Mouse (Mus musculus): ENCODE measurements around the gene Th. TPM values are rescaled to one million over a fixed set of nuclear protein-coding genes. Genes with fewer than 3 reads are reported as not detected.

The Th gene
- not detected in 2 replicates for polyA plus RNA-seq (2012; ENCODE audit: insufficient read depth, low replicate concordance)

- Histone ChIP-seq H3K4me3 (replicated peaks) (no peak within 1 kb of the TSS), H3K4me1 (peaks cover 13% of the 10 kb centered on the region), H3K36me3 (replicated peaks; ENCODE audit: low read length) (no peaks in the 10 kb centered on the region), H3K9me3 (no peaks in the 10 kb centered on the region), H3K27me3 (replicated peaks) (peaks cover 92% of the 10 kb centered on the region)
- TF ChIP-seq GATA1 (IDR thresholded peaks at IDR 0.05; ENCODE audit: borderline replicate concordance, low read length) (no peak), FLI1 (IDR thresholded peaks at IDR 0.05; ENCODE audit: low read length) (no peak)
Measured at GRCm38 (mm10) chr7:142931028-142931427, at the start of gene Th. Th (minus strand) TSS chr7:142931128.

GRCm38 (mm10) chr7:142968809-142969511 is 38.0 kb upstream of the Th start, which contains the start of gene Ascl2:
Ascl2 (minus strand) TSS chr7:142969264.
- no peaks in the 10 kb centered on the region for H3K36me3 ChIP-seq (replicated peaks; ENCODE audit: low read length)
- H3K4me3 ChIP-seq (replicated peaks): peak within 1 kb of the TSS; percentile 90
- H3K9me3 ChIP-seq: no peaks in the 10 kb centered on the region
- H3K4me1 ChIP-seq: peaks cover 44% of the 10 kb centered on the region
- peaks cover 90% of the 10 kb centered on the region for H3K27me3 ChIP-seq (replicated peaks)
- TF ChIP-seq GATA1 (IDR thresholded peaks at IDR 0.05; ENCODE audit: borderline replicate concordance, low read length): no peak
- no peak for TF ChIP-seq FLI1 (IDR thresholded peaks at IDR 0.05; ENCODE audit: low read length)

- Histone ChIP-seq H3K4me1 (peaks cover 44% of the 10 kb centered on the region), H3K9me3 (no peaks in the 10 kb centered on the region), H3K36me3 (replicated peaks; ENCODE audit: low read length) (no peaks in the 10 kb centered on the region), H3K4me3 (replicated peaks) (peak overlapping the region; percentile 90), H3K27me3 (replicated peaks) (peaks cover 94% of the 10 kb centered on the region)
- no peak for TF ChIP-seq FLI1 (IDR thresholded peaks at IDR 0.05; ENCODE audit: low read length)
Measured at GRCm38 (mm10) chr7:142967884-142968808, 37.2 kb upstream of the Th start.

- Histone ChIP-seq H3K36me3 (replicated peaks; ENCODE audit: low read length) (no peaks in the 10 kb centered on the region), H3K4me3 (replicated peaks) (peak overlapping the region; percentile 90), H3K9me3 (no peaks in the 10 kb centered on the region), H3K27me3 (replicated peaks) (peaks cover 99% of the 10 kb centered on the region), H3K4me1 (peaks cover 44% of the 10 kb centered on the region)
- TF ChIP-seq GATA1 (IDR thresholded peaks at IDR 0.05; ENCODE audit: borderline replicate concordance, low read length) (no peak), FLI1 (IDR thresholded peaks at IDR 0.05; ENCODE audit: low read length) (no peak)
Measured at GRCm38 (mm10) chr7:142967414-142967883, 36.5 kb upstream of the Th start.

- Histone ChIP-seq H3K9me3 (peaks cover 21% of the 10 kb centered on the region), H3K4me1 (peaks cover 4% of the 10 kb centered on the region), H3K4me3 (replicated peaks) (no peak overlapping the region), H3K27me3 (replicated peaks) (peaks cover 85% of the 10 kb centered on the region), H3K36me3 (replicated peaks; ENCODE audit: low read length) (no peaks in the 10 kb centered on the region)
- TF ChIP-seq GATA1 (IDR thresholded peaks at IDR 0.05; ENCODE audit: borderline replicate concordance, low read length): no peak
- no peak for TF ChIP-seq FLI1 (IDR thresholded peaks at IDR 0.05; ENCODE audit: low read length)
Measured at GRCm38 (mm10) chr7:142959752-142960151, 28.8 kb upstream of the Th start.

GRCm38 (mm10) chr7:142958817-142959216 is 27.9 kb upstream of the Th start:
- H3K9me3 ChIP-seq: peaks cover 24% of the 10 kb centered on the region
- no peaks in the 10 kb centered on the region for H3K36me3 ChIP-seq (replicated peaks; ENCODE audit: low read length)
- peaks cover 79% of the 10 kb centered on the region for H3K27me3 ChIP-seq (replicated peaks)
- H3K4me1 ChIP-seq: no peaks in the 10 kb centered on the region
- TF ChIP-seq GATA1 (IDR thresholded peaks at IDR 0.05; ENCODE audit: borderline replicate concordance, low read length) (no peak), FLI1 (IDR thresholded peaks at IDR 0.05; ENCODE audit: low read length) (no peak)
- no peak overlapping the region for H3K4me3 ChIP-seq (replicated peaks)

GRCm38 (mm10) chr7:142956018-142956417 is 25.1 kb upstream of the Th start:
- Histone ChIP-seq H3K36me3 (replicated peaks; ENCODE audit: low read length) (no peaks in the 10 kb centered on the region), H3K27me3 (replicated peaks) (peaks cover 56% of the 10 kb centered on the region), H3K4me3 (replicated peaks) (no peak overlapping the region), H3K4me1 (no peaks in the 10 kb centered on the region), H3K9me3 (peaks cover 25% of the 10 kb centered on the region)
- TF ChIP-seq GATA1 (IDR thresholded peaks at IDR 0.05; ENCODE audit: borderline replicate concordance, low read length): no peak
- no peak for TF ChIP-seq FLI1 (IDR thresholded peaks at IDR 0.05; ENCODE audit: low read length)

GRCm38 (mm10) chr7:142949568-142949967 is 18.6 kb upstream of the Th start:
- Histone ChIP-seq H3K27me3 (replicated peaks) (peaks cover 54% of the 10 kb centered on the region), H3K36me3 (replicated peaks; ENCODE audit: low read length) (no peaks in the 10 kb centered on the region), H3K4me3 (replicated peaks) (no peak overlapping the region), H3K4me1 (no peaks in the 10 kb centered on the region), H3K9me3 (0 out of 2 replicates have a peak, but pooled peaks cover 6% of the 10 kb centered on the region)
- no peak for TF ChIP-seq GATA1 (IDR thresholded peaks at IDR 0.05; ENCODE audit: borderline replicate concordance, low read length)
- TF ChIP-seq FLI1 (IDR thresholded peaks at IDR 0.05; ENCODE audit: low read length): no peak

- H3K27me3 ChIP-seq (replicated peaks): peaks cover 59% of the 10 kb centered on the region
- H3K36me3 ChIP-seq (replicated peaks; ENCODE audit: low read length): no peaks in the 10 kb centered on the region
- H3K4me3 ChIP-seq (replicated peaks): no peak overlapping the region
- peaks cover 18% of the 10 kb centered on the region for H3K4me1 ChIP-seq
- H3K9me3 ChIP-seq: 0 out of 2 replicates have a peak, but pooled peaks cover 3% of the 10 kb centered on the region
- TF ChIP-seq FLI1 (IDR thresholded peaks at IDR 0.05; ENCODE audit: low read length): no peak
- no peak for TF ChIP-seq GATA1 (IDR thresholded peaks at IDR 0.05; ENCODE audit: borderline replicate concordance, low read length)
Measured at GRCm38 (mm10) chr7:142937631-142938030, 6.7 kb upstream of the Th start.
